Mouse (Mus musculus): Measurements from ENCODE around the gene Atp2a3. TPM values are rescaled to one million over a fixed set of nuclear protein-coding genes. Genes with fewer than 3 reads are reported as not detected.

Gene Atp2a3
- polyA plus RNA-seq, 1 experiment from 2014 or later = 3.8 TPM

Small RNA genes lying within 50 kb of the gene (microRNA-seq; reads per million reads assigned to microRNA genes)
- not detected for gene Gm44467

Other genes with a start within 250 kb of the Atp2a3 start
- 7.5 and 7.7 TPM in 2 replicates for gene Cyb5d2, start 165.0 kb upstream of the Atp2a3 start, polyA plus RNA-seq (2015; fragmentation: Nextera tagmentation; extraction: Ambion mirVana)
- gene Zzef1, start 164.9 kb upstream of the Atp2a3 start, polyA plus RNA-seq (2015; fragmentation: Nextera tagmentation; extraction: Ambion mirVana) = 6.0 and 8.7 TPM in 2 replicates
- 1.7 and 2.9 TPM in 2 replicates for gene P2rx1, start 37.9 kb downstream of the Atp2a3 start, polyA plus RNA-seq (2015; fragmentation: Nextera tagmentation; extraction: Ambion mirVana)
- 2.7 and 4.0 TPM in 2 replicates for gene Camkk1, start 57.8 kb downstream of the Atp2a3 start, polyA plus RNA-seq (2015; fragmentation: Nextera tagmentation; extraction: Ambion mirVana)
- 9.5 and 10.1 TPM in 2 replicates for gene Ncbp3, start 86.6 kb downstream of the Atp2a3 start, polyA plus RNA-seq (2015; fragmentation: Nextera tagmentation; extraction: Ambion mirVana)
- gene Itgae, start 129.4 kb downstream of the Atp2a3 start, polyA plus RNA-seq (2015; fragmentation: Nextera tagmentation; extraction: Ambion mirVana) = 0.30 and 1.8 TPM in 2 replicates
- 10.0 and 11.4 TPM in 2 replicates for gene Haspin, start 177.1 kb downstream of the Atp2a3 start, polyA plus RNA-seq (2015; fragmentation: Nextera tagmentation; extraction: Ambion mirVana)
- gene P2rx5, start 199.3 kb downstream of the Atp2a3 start, polyA plus RNA-seq (2015; fragmentation: Nextera tagmentation; extraction: Ambion mirVana) = 2.0 TPM in 2 replicates
- 90.7 and 98.9 TPM in 2 replicates for gene Emc6, start 215.9 kb downstream of the Atp2a3 start, polyA plus RNA-seq (2015; fragmentation: Nextera tagmentation; extraction: Ambion mirVana)
- gene Tax1bp3, start 215.9 kb downstream of the Atp2a3 start, polyA plus RNA-seq (2015; fragmentation: Nextera tagmentation; extraction: Ambion mirVana) = 222 and 231 TPM in 2 replicates
- 12.5 and 13.2 TPM in 2 replicates for gene Ctns, start 237.9 kb downstream of the Atp2a3 start, polyA plus RNA-seq (2015; fragmentation: Nextera tagmentation; extraction: Ambion mirVana)
- 0.76 and 1.1 TPM in 2 replicates for gene Shpk, start 238.3 kb downstream of the Atp2a3 start, polyA plus RNA-seq (2015; fragmentation: Nextera tagmentation; extraction: Ambion mirVana)

Measured in heart, embryonic 15.5 days (tissue).